Mouse (Mus musculus): ENCODE measurements around the gene Magt1. TPM values are rescaled to one million over a fixed set of nuclear protein-coding genes. Genes with fewer than 3 reads are reported as not detected.

Magt1 gene
- total and polyA plus RNA-seq, 3 experiments, result 48.5 to 78.4 (median 55.1) TPM

DNA sequence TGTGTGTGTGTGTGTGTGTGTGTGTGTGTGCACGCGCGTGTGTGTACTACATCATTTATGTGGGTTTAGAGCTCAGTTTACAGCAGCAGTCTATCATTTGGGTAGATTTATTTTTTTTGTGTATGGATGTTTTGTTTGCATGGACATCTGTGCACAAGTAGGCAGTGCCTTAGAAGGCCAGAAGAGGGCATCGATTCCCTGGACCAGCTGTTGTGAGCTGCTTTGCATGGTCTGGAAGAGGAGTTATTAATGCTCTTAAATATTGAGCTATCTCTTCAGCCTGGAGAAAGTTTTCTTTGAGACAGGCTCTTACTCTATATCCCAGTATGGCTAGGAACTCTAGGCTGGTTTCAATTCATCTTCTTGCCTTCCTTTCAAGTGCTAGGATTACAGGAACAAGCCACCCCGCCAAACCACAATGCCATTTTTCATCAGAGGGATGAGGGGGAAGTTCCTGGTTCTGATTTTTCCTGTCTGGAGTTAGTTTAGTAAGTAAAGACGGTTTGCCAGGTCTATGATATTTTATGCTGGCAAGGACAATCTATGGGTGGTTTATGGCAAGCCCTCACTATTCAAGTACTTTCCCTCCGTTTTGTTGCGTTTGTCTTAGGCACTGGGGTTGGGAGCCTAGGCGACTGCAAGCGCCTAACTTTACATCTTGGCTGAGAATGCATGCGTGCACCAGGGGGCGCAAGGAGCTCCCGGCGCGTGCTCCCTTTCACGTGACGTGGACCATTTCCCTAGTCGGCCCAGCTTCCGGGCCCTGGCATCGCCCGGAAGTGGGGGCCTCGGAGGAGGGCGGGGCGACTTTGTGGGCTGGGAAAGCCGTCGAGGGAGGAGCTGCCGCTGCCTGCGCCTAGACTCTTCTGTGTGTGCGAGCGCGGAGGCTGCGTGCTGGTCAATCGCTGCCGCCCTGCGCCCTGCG lies 15.0 kb upstream of the Magt1 start, which contains the start of gene Atp7a:
TSS of gene Atp7a (plus strand) at position 859 of the 925 bp plus-strand sequence.
- no peak within 1 kb of the TSS for H3K27ac ChIP-seq (ENCODE audit: insufficient read depth, low read depth)
- no peaks in the 10 kb centered on the region for H3K27me3 ChIP-seq (replicated peaks)
- peaks cover 0 to 4% of the 10 kb centered on the region in 2 experiments; a peak in 2 of 4 replicates for H3K4me1 ChIP-seq (ENCODE audit: control insufficient read depth in 1 of 2, insufficient read depth in 2 of 2)
- dilution Hi-C loops (cut with MboI; ENCODE audit: extremely low pct_ligation_motif_present, extremely low pct_unique_long_range_greater_than_20kb, low sequenced_read_pairs), result no loop called here
- peak; percentile 89 for DNase-seq (ENCODE audit: extremely low read depth)
- peak within 1 kb of the TSS; percentile 93; the same call in 1 of the 2 replicates for H3K9ac ChIP-seq (ENCODE audit: insufficient read depth, low read depth)
- peaks cover 18% of the 10 kb centered on the region for H3K79me2 ChIP-seq (replicated peaks; ENCODE audit: control insufficient read depth, extremely low read depth, insufficient read depth, poor library complexity, severe bottlenecking)
- peak within 1 kb of the TSS; percentile 71 for H3K4me2 ChIP-seq (ENCODE audit: insufficient read depth, low read depth, poor library complexity, severe bottlenecking)
- H3K9me3 ChIP-seq (replicated peaks; ENCODE audit: low read length), result no peaks in the 10 kb centered on the region
- H3K36me3 ChIP-seq (replicated peaks in 1 of 2; ENCODE audit: control insufficient read depth in 1 of 2, insufficient read depth in 1 of 2, low read length in 1 of 2), result peaks cover 2 to 8% of the 10 kb centered on the region in 2 experiments
- peak within 1 kb of the TSS; percentile 51 to 77 (median 55) for H3K4me3 ChIP-seq (replicated peaks in 1 of 3; ENCODE audit: low read depth in 2 of 3, low read length in 2 of 3, poor library complexity in 1 of 3)
- in situ Hi-C loops (cut with MboI; ENCODE audit: low pct_ligation_motif_present, low pct_unique_long_range_greater_than_20kb, low sequenced_read_pairs), result no loop called here
- TF ChIP-seq POLR2A (IDR thresholded peaks at IDR 0.05; ENCODE audit: low read depth, low read length) (peak; percentile 87), ELF1 (IDR thresholded peaks at IDR 0.05; ENCODE audit: low read depth, low read length) (peak; percentile 95), UBTF (IDR thresholded peaks at IDR 0.05; ENCODE audit: low read depth, low read length) (no peak), E2F4 (IDR thresholded peaks at IDR 0.05; ENCODE audit: insufficient replicate concordance, low read depth, low read length) (no peak), JUN (IDR thresholded peaks at IDR 0.05; ENCODE audit: insufficient read depth, low read depth, low read length) (no peak), MAZ (IDR thresholded peaks at IDR 0.05; ENCODE audit: low read depth, low read length) (peak; percentile 83), MAFK (IDR thresholded peaks at IDR 0.05; ENCODE audit: insufficient replicate concordance, low read length) (no peak), SIN3A (IDR thresholded peaks at IDR 0.05; ENCODE audit: low read length) (peak; percentile 68), EP300 (IDR thresholded peaks at IDR 0.05; ENCODE audit: low read length) (no peak), USF1 (IDR thresholded peaks at IDR 0.05; ENCODE audit: low read depth, low read length) (peak; percentile 83), BHLHE40 (IDR thresholded peaks at IDR 0.05; ENCODE audit: low read depth, low read length) (peak; percentile 99), SMC3 (IDR thresholded peaks at IDR 0.05; ENCODE audit: low read depth, low read length) (peak; percentile 91), RCOR1 (conservative IDR thresholded peaks at IDR 0.05; ENCODE audit: low read depth, low read length) (no peak), KAT2A (IDR thresholded peaks at IDR 0.05; ENCODE audit: insufficient replicate concordance, low read length) (0 out of 2 replicates have a peak, but pooled peaks have one; percentile 53), USF2 (conservative IDR thresholded peaks at IDR 0.05; ENCODE audit: low read depth, low read length) (peak; percentile 56), HCFC1 (IDR thresholded peaks at IDR 0.05; ENCODE audit: low read depth, low read length) (peak; percentile 68), CHD2 (IDR thresholded peaks at IDR 0.05; ENCODE audit: low read length) (no peak), ETS1 (conservative IDR thresholded peaks at IDR 0.05; ENCODE audit: low read depth, low read length) (peak; percentile 69), NELFE (IDR thresholded peaks at IDR 0.05; ENCODE audit: low read depth, low read length) (peak; percentile 75), TCF12 (IDR thresholded peaks at IDR 0.05; ENCODE audit: low read depth, low read length) (peak; percentile 68), TBP (conservative IDR thresholded peaks at IDR 0.05; ENCODE audit: low read depth, low read length) (0 out of 2 replicates have a peak, but pooled peaks have one; percentile 36), ZMIZ1 (IDR thresholded peaks at IDR 0.05; ENCODE audit: low read depth, low read length) (peak; percentile 54; the same call in 1 of the 2 replicates), ZKSCAN1 (IDR thresholded peaks at IDR 0.05; ENCODE audit: borderline replicate concordance, low read depth, low read length) (no peak), RAD21 (IDR thresholded peaks at IDR 0.05; ENCODE audit: low read depth, low read length) (peak; percentile 51), MEF2A (IDR thresholded peaks at IDR 0.05; ENCODE audit: borderline replicate concordance, low read depth, low read length) (peak; percentile 63; the same call in 1 of the 2 replicates), CTCF (conservative IDR thresholded peaks at IDR 0.05 in 1 of 2, IDR thresholded peaks at IDR 0.05 in 1 of 2; ENCODE audit: low read depth in 2 of 2, low read length in 2 of 2) (peak in 1 of 2 experiments; percentile 84; a peak in 2 of 4 replicates), JUND (conservative IDR thresholded peaks at IDR 0.05; ENCODE audit: low read depth, low read length) (no peak), MYC (IDR thresholded peaks at IDR 0.05; ENCODE audit: low read depth, low read length) (peak; percentile 72; the same call in 1 of the 2 replicates), ZNF384 (IDR thresholded peaks at IDR 0.05; ENCODE audit: low read depth, low read length) (no peak), PAX5 (IDR thresholded peaks at IDR 0.05; ENCODE audit: low read length) (no peak), MXI1 (IDR thresholded peaks at IDR 0.05; ENCODE audit: low read depth, low read length) (no peak), MAX (IDR thresholded peaks at IDR 0.05; ENCODE audit: low read length) (peak; percentile 83), POLR2AphosphoS2 (IDR thresholded peaks at IDR 0.05; ENCODE audit: low read depth, low read length) (0 out of 2 replicates have a peak, but pooled peaks have one; percentile 40), CHD1 (IDR thresholded peaks at IDR 0.05; ENCODE audit: low read depth, low read length) (no peak), ZC3H11A (IDR thresholded peaks at IDR 0.05; ENCODE audit: low read depth, low read length) (peak; percentile 2; the same call in 1 of the 2 replicates), IRF4 (IDR thresholded peaks at IDR 0.05; ENCODE audit: low read depth, low read length) (peak; percentile 53), GABPA (IDR thresholded peaks at IDR 0.05; ENCODE audit: insufficient replicate concordance, low read depth, low read length) (no peak)
